In genomic region chr16:31319316-31319715, GRCm38 (mm10) we compare ENCODE assay signal across 19 mouse cellular contexts. TPM values are rescaled to one million over a fixed set of nuclear protein-coding genes. Genes with fewer than 3 reads are reported as not detected.
DNase-seq lines count a peak whose midpoint lies in the region; ATAC-seq and TF ChIP-seq lines count a peak whose summit lies in the region.
"Had no signal": no experiment of that assay in that cellular context is flagged by ENCODE, and none has a peak within 500 bp of the region (broad histone marks: within the 10 kb centered on the region; RNA-seq: fewer than 3 reads in every experiment).

No protein-coding gene starts in this region.

- no peaks in the 10 kb centered on the region for H3K9me3 ChIP-seq in stomach, postnatal 0 days (ENCODE audit: control insufficient read depth, low read length)
- H3K9me3 ChIP-seq: forebrain, embryonic 15.5 days; hindbrain, embryonic 10.5 days; limb, embryonic 13.5 days had no signal

- ATAC-seq in stomach, postnatal 0 days (ENCODE audit: low FRiP score, low TSS enrichment): no peak
- ATAC-seq: forebrain, embryonic 15.5 days; Patski had no signal

- peak; percentile 55 to 56 for DNase-seq in heart, adult 18-20 months
- no peak for DNase-seq in heart, postnatal 4 days
- DNase-seq in kidney, postnatal 14 days: peak; percentile 21
- no peak for DNase-seq in kidney, postnatal 25 days
- no peak for DNase-seq in testis, postnatal 10 days (ENCODE audit: low spot score)
- DNase-seq in stomach, postnatal 0 days (ENCODE audit: low spot score): no peak
- no peak for DNase-seq in thymus, postnatal 36 days
- DNase-seq: adrenal gland, postnatal 36 days; B cell, adult 2 months; cerebellum, adult 9-11 months; midbrain, embryonic 14.5 days had no signal

- H3K36me3 ChIP-seq in testis, adult 2 months (ENCODE audit: control insufficient read depth, insufficient read depth, low read length): no peaks in the 10 kb centered on the region
- no peaks in the 10 kb centered on the region for H3K36me3 ChIP-seq in stomach, postnatal 0 days (ENCODE audit: control insufficient read depth, insufficient read depth, low read length)
- H3K36me3 ChIP-seq: forebrain, embryonic 15.5 days; hindbrain, embryonic 10.5 days; limb, embryonic 13.5 days had no signal

- H3K27ac ChIP-seq in testis, adult 2 months (ENCODE audit: control insufficient read depth, insufficient read depth, low read depth, low read length): peak overlapping the region; percentile 25; the same call in 1 of the 2 replicates
- peak overlapping the region; percentile 63; the same call in 1 of the 2 replicates for H3K27ac ChIP-seq in stomach, postnatal 0 days (replicated peaks)
- H3K27ac ChIP-seq: forebrain, embryonic 15.5 days; hindbrain, embryonic 10.5 days; layer of hippocampus, adult 2 months; left cerebral cortex, adult 2 months; limb, embryonic 13.5 days had no signal

- no peak overlapping the region for H3K9ac ChIP-seq in stomach, postnatal 0 days (ENCODE audit: low read length)
- H3K9ac ChIP-seq: forebrain, embryonic 15.5 days; limb, embryonic 13.5 days had no signal

- TF ChIP-seq EP300 in stomach, postnatal 0 days (optimal IDR thresholded peaks at IDR 0.05): no peak

- H3K4me2 ChIP-seq in stomach, postnatal 0 days (replicated peaks; ENCODE audit: low read depth): no peak overlapping the region
- H3K4me2 ChIP-seq: forebrain, embryonic 15.5 days; limb, embryonic 13.5 days had no signal

- no peaks in the 10 kb centered on the region for H3K27me3 ChIP-seq in testis, adult 2 months (ENCODE audit: control insufficient read depth, insufficient read depth, low read length)
- H3K27me3 ChIP-seq in stomach, postnatal 0 days (ENCODE audit: control insufficient read depth, insufficient read depth, low read length): no peaks in the 10 kb centered on the region
- H3K27me3 ChIP-seq: forebrain, embryonic 15.5 days; limb, embryonic 13.5 days; Patski had no signal

- TF ChIP-seq CTCF in testis, adult 2 months (IDR thresholded peaks at IDR 0.05; ENCODE audit: control insufficient read depth, insufficient read depth, insufficient replicate concordance, low read depth, low read length): no peak
- no peak for TF ChIP-seq CTCF in stomach, postnatal 0 days (IDR thresholded peaks at IDR 0.05; ENCODE audit: low read depth)

- no peak overlapping the region for H3K4me3 ChIP-seq in testis, adult 2 months (ENCODE audit: control insufficient read depth, low read depth, low read length)
- no peak overlapping the region for H3K4me3 ChIP-seq in stomach, postnatal 0 days (ENCODE audit: low read depth, low read length)
- H3K4me3 ChIP-seq: erythroblast, embryonic 14.5 days; forebrain, embryonic 15.5 days; hindbrain, embryonic 10.5 days; layer of hippocampus, adult 2 months; left cerebral cortex, adult 2 months; limb, embryonic 13.5 days had no signal

- WGBS in stomach, postnatal 0 days: 34% methylated on average over 4 of the region's 4 CpGs

- H3K4me1 ChIP-seq in testis, adult 2 months (ENCODE audit: control insufficient read depth, insufficient read depth, low read length): no peaks in the 10 kb centered on the region; the same call in none of the 2 replicates
- no peaks in the 10 kb centered on the region; the same call in none of the 2 replicates for H3K4me1 ChIP-seq in stomach, postnatal 0 days (replicated peaks; ENCODE audit: control insufficient read depth, insufficient read depth)
- H3K4me1 ChIP-seq: forebrain, embryonic 15.5 days had no signal

- no peak for TF ChIP-seq POLR2A in testis, adult 2 months (IDR thresholded peaks at IDR 0.05; ENCODE audit: control insufficient read depth, low read depth, low read length)

RNA-seq across cellular contexts. Expression of gene Apod, which starts 4.7 kb away (rescaled TPM):
- total RNA-seq in heart, adult 18-20 months (2021): 1 to 10 TPM; 5.5 to 6.8 TPM
- under 1 TPM; 0.27 to 0.45 TPM for total RNA-seq in heart, postnatal 4 days (2021)
- polyA plus RNA-seq in testis, adult 2 months (2012; rRNA removed): 0.46 and 1.8 TPM in 2 replicates
- polyA plus RNA-seq in stomach, postnatal 0 days (2015; fragmentation: Nextera tagmentation; extraction: Ambion mirVana): 1.0 TPM in 2 replicates
- polyA plus RNA-seq: erythroblast, embryonic 14.5 days; Patski had no signal

RNA-seq across cellular contexts. Expression of gene Ppp1r2, which starts 44.2 kb away (rescaled TPM):
- total RNA-seq in heart, adult 18-20 months (2021): 10 to 100 TPM; 77.5 to 85.2 TPM
- total RNA-seq in heart, postnatal 4 days (2021): 100 to 1,000 TPM; 128 to 132 TPM
- polyA plus RNA-seq in testis, adult 2 months (2012; rRNA removed): 38.9 and 41.0 TPM in 2 replicates
- 92.8 and 99.7 TPM in 2 replicates for polyA plus RNA-seq in stomach, postnatal 0 days (2015; fragmentation: Nextera tagmentation; extraction: Ambion mirVana)

Comparison
In these comparisons a context has a peak if more than half of its experiments do, and no peak if none do; other contexts are left out.
1. DNase-seq: peak in heart, adult 18-20 months (2 of 2) and kidney, postnatal 14 days (single experiment); none in heart, postnatal 4 days (single experiment), kidney, postnatal 25 days (0 of 2), testis, postnatal 10 days (single experiment), stomach, postnatal 0 days (single experiment) and thymus, postnatal 36 days (0 of 2).
2. RNA of gene Apod, which starts 4.7 kb away (total RNA-seq): 5.5 to 6.8 TPM in heart, adult 18-20 months; 0.27 to 0.45 TPM in heart, postnatal 4 days; every median in the first group is over 4 times any median in the second.